Mouse (Mus musculus): Measurements from ENCODE around the gene Tex264. TPM values are rescaled to one million over a fixed set of nuclear protein-coding genes. Genes with fewer than 3 reads are reported as not detected.
A peak's percentile ranks its signal among the peaks of the same experiment; 100 is the strongest.

The Tex264 gene
- 79.7 and 87.8 TPM in 2 replicates for polyA plus RNA-seq (2015; fragmentation: Nextera tagmentation; extraction: Ambion mirVana)

DNA sequence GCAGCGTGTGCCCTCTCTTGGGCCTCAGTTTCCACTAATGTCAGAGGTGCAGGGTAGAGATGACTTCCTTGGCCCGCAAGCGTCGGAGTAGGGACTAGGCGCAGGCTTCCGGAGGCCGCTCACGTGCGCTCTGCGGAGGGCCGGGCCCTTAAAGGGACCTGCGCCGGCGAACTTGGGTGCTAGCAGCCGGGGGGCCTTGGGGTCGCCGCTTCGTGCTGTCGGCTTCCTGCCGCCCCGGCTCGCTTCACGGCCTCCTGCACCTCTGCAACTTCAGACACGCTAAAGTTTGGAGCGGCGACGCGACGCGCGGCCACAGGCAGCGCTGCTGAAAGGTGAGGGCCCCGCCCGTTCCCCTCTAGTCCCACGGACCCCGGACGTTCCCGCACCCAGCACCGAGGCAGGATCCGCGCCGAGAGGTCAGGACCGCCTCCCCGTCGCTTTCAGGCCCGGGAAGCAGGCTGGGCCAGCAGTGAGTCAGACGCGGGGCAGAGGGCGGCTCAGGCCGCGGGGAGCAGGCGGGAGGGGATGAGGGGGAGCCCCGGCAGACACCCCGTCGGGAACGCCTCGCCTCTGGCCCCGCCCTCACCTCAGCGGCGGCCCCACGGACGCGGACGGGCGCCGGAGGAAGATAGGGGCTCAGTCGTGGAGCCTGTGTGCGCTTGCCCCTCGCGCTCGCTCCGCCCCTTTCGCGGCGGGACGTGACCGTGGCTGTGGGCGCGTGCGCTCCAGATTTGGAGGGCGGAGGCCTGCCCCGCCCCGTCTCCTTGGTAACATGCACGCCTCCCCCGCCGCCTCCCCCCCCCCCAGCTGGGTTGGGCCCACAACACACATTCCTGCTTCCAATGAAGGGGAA lies at the start of gene Tex264:
Gene Tex264 (minus strand): TSS at position 679 of the 853 bp plus-strand sequence.
- TF ChIP-seq CTCF (IDR thresholded peaks at IDR 0.05; ENCODE audit: low read depth) (no peak), EP300 (optimal IDR thresholded peaks at IDR 0.05) (no peak)
- Histone ChIP-seq H3K9ac (ENCODE audit: low read length) (peak within 1 kb of the TSS; percentile 81), H3K4me1 (replicated peaks; ENCODE audit: control insufficient read depth, insufficient read depth) (0 out of 2 replicates have a peak, but pooled peaks cover 3% of the 10 kb centered on the region), H3K4me3 (ENCODE audit: low read depth, low read length) (peak within 1 kb of the TSS; percentile 77), H3K4me2 (replicated peaks; ENCODE audit: low read depth) (peak within 1 kb of the TSS; percentile 93), H3K27ac (replicated peaks) (peak within 1 kb of the TSS; percentile 92), H3K27me3 (ENCODE audit: control insufficient read depth, insufficient read depth, low read length) (no peaks in the 10 kb centered on the region), H3K9me3 (ENCODE audit: control insufficient read depth, low read length) (no peaks in the 10 kb centered on the region), H3K36me3 (ENCODE audit: control insufficient read depth, insufficient read depth, low read length) (peaks cover 4% of the 10 kb centered on the region; the same call in 1 of the 2 replicates)
- WGBS: under 1% methylated on average over 59 of the region's 86 CpGs
- peak; percentile 93 for DNase-seq (ENCODE audit: low spot score)
- ATAC-seq (ENCODE audit: low FRiP score, low TSS enrichment): peak; percentile 93

DNA sequence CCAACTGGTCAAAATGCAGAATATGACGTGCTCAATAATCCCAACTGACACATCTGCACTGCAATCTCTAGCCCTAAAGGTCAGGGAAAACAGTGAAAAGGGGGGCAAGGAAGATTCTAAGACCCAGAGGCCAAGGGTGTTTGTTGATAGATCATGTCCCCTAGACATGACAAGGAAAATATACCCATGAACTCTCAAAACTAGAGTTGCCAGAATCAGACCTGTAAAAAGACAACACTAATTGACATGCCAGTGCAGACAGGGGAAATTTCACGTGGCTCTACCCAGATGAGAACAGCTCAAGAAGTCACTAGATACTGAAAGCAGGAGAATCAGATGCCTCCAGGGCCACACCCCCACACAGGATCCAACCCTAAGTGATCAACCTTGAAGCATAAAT lies 48.0 kb upstream of the Tex264 start:
- Histone ChIP-seq H3K4me1 (replicated peaks; ENCODE audit: control insufficient read depth, insufficient read depth) (no peaks in the 10 kb centered on the region), H3K27me3 (ENCODE audit: control insufficient read depth, insufficient read depth, low read length) (no peaks in the 10 kb centered on the region), H3K4me3 (ENCODE audit: low read depth, low read length) (no peak overlapping the region), H3K9ac (ENCODE audit: low read length) (no peak overlapping the region), H3K9me3 (ENCODE audit: control insufficient read depth, low read length) (no peaks in the 10 kb centered on the region), H3K36me3 (ENCODE audit: control insufficient read depth, insufficient read depth, low read length) (no peaks in the 10 kb centered on the region), H3K27ac (replicated peaks) (no peak overlapping the region), H3K4me2 (replicated peaks; ENCODE audit: low read depth) (no peak overlapping the region)
- DNase-seq (ENCODE audit: low spot score): no peak
- TF ChIP-seq CTCF (IDR thresholded peaks at IDR 0.05; ENCODE audit: low read depth) (no peak), EP300 (optimal IDR thresholded peaks at IDR 0.05) (no peak)
- 81% methylated on average over 2 of the region's 2 CpGs for WGBS
- ATAC-seq (ENCODE audit: low FRiP score, low TSS enrichment): no peak

DNA sequence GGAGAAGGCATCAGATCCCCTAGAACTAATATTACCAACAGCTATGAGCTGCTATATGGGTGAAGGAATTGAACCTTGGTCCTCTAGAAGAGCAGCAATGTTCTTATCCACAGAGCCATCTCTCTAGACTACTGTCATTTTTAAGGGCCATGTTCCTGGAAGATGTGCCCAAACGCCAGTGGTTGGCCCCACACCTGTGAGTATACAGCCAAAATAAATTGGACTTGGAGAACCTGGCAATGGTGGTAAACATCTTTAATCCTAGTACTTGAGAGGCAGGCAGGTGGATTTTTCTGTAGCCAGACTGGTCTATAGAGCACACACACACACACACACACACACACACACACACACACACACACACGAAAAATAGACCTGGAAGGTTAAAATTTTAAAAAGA lies 43.7 kb upstream of the Tex264 start:
- H3K9ac ChIP-seq (ENCODE audit: low read length): no peak overlapping the region
- DNase-seq (ENCODE audit: low spot score): no peak
- H3K9me3 ChIP-seq (ENCODE audit: control insufficient read depth, low read length): no peaks in the 10 kb centered on the region
- no peak for ATAC-seq (ENCODE audit: low FRiP score, low TSS enrichment)
- H3K4me2 ChIP-seq (replicated peaks; ENCODE audit: low read depth): no peak overlapping the region
- 86% methylated on average over 2 of the region's 2 CpGs for WGBS
- no peak overlapping the region for H3K27ac ChIP-seq (replicated peaks)
- no peak for TF ChIP-seq EP300 (optimal IDR thresholded peaks at IDR 0.05)
- H3K27me3 ChIP-seq (ENCODE audit: control insufficient read depth, insufficient read depth, low read length): no peaks in the 10 kb centered on the region
- H3K4me3 ChIP-seq (ENCODE audit: low read depth, low read length): no peak overlapping the region
- no peaks in the 10 kb centered on the region for H3K36me3 ChIP-seq (ENCODE audit: control insufficient read depth, insufficient read depth, low read length)
- H3K4me1 ChIP-seq (replicated peaks; ENCODE audit: control insufficient read depth, insufficient read depth): no peaks in the 10 kb centered on the region

DNA sequence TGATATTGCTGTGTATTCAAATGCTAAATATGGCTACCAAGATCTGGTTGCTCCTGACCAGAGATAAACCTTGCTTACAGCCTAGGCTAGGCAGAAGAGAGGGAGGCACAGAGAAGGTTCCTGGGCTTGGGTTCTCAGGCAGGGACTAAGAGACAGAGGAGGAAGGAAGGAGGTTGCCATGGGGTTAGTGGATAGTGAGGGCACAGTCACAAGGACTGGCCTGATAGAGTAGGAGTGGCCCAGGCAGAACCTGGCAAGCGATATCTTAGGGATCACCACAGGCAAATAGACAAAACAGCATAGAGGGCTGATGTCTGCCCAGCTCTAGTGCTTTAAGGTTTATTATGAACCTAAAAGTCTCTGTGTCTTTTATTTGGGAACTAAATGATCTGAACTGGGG lies 41.2 kb upstream of the Tex264 start:
- no peak for ATAC-seq (ENCODE audit: low FRiP score, low TSS enrichment)
- Histone ChIP-seq H3K36me3 (ENCODE audit: control insufficient read depth, insufficient read depth, low read length) (no peaks in the 10 kb centered on the region; the same call in 1 of the 2 replicates), H3K9ac (ENCODE audit: low read length) (no peak overlapping the region)

GRCm38 (mm10) chr9:106725435-106725834 lies 39.7 kb upstream of the Tex264 start:
- ATAC-seq (ENCODE audit: low FRiP score, low TSS enrichment) (no peak), DNase-seq (ENCODE audit: low spot score) (no peak)
- Histone ChIP-seq H3K27ac (replicated peaks) (no peak overlapping the region), H3K4me1 (replicated peaks; ENCODE audit: control insufficient read depth, insufficient read depth) (no peaks in the 10 kb centered on the region), H3K36me3 (ENCODE audit: control insufficient read depth, insufficient read depth, low read length) (no peaks in the 10 kb centered on the region; the same call in 1 of the 2 replicates), H3K9me3 (ENCODE audit: control insufficient read depth, low read length) (no peaks in the 10 kb centered on the region), H3K27me3 (ENCODE audit: control insufficient read depth, insufficient read depth, low read length) (no peaks in the 10 kb centered on the region), H3K4me2 (replicated peaks; ENCODE audit: low read depth) (no peak overlapping the region), H3K9ac (ENCODE audit: low read length) (no peak overlapping the region), H3K4me3 (ENCODE audit: low read depth, low read length) (no peak overlapping the region)
- WGBS: 92% methylated on average over 2 of the region's 2 CpGs
- TF ChIP-seq CTCF (IDR thresholded peaks at IDR 0.05; ENCODE audit: low read depth): no peak
- no peak for TF ChIP-seq EP300 (optimal IDR thresholded peaks at IDR 0.05)

More for the DNA sequence above, 41.2 kb upstream of the Tex264 start:
- H3K4me1 ChIP-seq (replicated peaks; ENCODE audit: control insufficient read depth, insufficient read depth): no peaks in the 10 kb centered on the region
- H3K4me3 ChIP-seq (ENCODE audit: low read depth, low read length): no peak overlapping the region
- no peak overlapping the region for H3K27ac ChIP-seq (replicated peaks)
- no peaks in the 10 kb centered on the region for H3K27me3 ChIP-seq (ENCODE audit: control insufficient read depth, insufficient read depth, low read length)
- WGBS: 64% methylated on average over 1 of the region's 1 CpGs
- H3K4me2 ChIP-seq (replicated peaks; ENCODE audit: low read depth): no peak overlapping the region
- no peak for DNase-seq (ENCODE audit: low spot score)
- TF ChIP-seq EP300 (optimal IDR thresholded peaks at IDR 0.05) (no peak), CTCF (IDR thresholded peaks at IDR 0.05; ENCODE audit: low read depth) (no peak)
- H3K9me3 ChIP-seq (ENCODE audit: control insufficient read depth, low read length): no peaks in the 10 kb centered on the region

DNA sequence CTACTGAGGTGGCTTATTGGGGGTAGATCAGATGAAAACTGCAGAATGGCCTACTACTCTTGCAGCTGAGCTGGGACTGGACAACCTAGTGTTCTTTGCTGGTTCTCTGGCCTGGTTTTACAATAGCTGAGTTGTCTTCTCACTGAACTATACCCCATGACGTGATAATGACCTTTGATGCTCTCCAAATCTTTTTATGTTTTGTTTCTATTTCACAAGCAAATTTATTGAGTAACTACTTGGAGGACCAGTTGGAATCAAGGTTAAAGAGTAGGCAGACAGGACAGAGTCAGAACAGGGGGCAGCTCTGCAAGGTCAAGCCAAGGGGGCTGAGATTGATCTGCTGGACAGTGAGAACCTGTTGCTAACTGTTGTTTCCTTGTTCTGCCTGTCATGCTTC lies 39.1 kb upstream of the Tex264 start:
- no peaks in the 10 kb centered on the region for H3K27me3 ChIP-seq (ENCODE audit: control insufficient read depth, insufficient read depth, low read length)
- no peak overlapping the region for H3K4me3 ChIP-seq (ENCODE audit: low read depth, low read length)
- no peak for ATAC-seq (ENCODE audit: low FRiP score, low TSS enrichment)
- H3K36me3 ChIP-seq (ENCODE audit: control insufficient read depth, insufficient read depth, low read length): no peaks in the 10 kb centered on the region; the same call in 1 of the 2 replicates
- no peak overlapping the region for H3K27ac ChIP-seq (replicated peaks)
- H3K9me3 ChIP-seq (ENCODE audit: control insufficient read depth, low read length): no peaks in the 10 kb centered on the region
- no peak for DNase-seq (ENCODE audit: low spot score)
- H3K4me2 ChIP-seq (replicated peaks; ENCODE audit: low read depth): no peak overlapping the region
- no peak for TF ChIP-seq CTCF (IDR thresholded peaks at IDR 0.05; ENCODE audit: low read depth)
- TF ChIP-seq EP300 (optimal IDR thresholded peaks at IDR 0.05): no peak
- H3K4me1 ChIP-seq (replicated peaks; ENCODE audit: control insufficient read depth, insufficient read depth): no peaks in the 10 kb centered on the region
- WGBS: 87% methylated on average over 1 of the region's 1 CpGs
- H3K9ac ChIP-seq (ENCODE audit: low read length): no peak overlapping the region
